In the genomic region with DNA sequence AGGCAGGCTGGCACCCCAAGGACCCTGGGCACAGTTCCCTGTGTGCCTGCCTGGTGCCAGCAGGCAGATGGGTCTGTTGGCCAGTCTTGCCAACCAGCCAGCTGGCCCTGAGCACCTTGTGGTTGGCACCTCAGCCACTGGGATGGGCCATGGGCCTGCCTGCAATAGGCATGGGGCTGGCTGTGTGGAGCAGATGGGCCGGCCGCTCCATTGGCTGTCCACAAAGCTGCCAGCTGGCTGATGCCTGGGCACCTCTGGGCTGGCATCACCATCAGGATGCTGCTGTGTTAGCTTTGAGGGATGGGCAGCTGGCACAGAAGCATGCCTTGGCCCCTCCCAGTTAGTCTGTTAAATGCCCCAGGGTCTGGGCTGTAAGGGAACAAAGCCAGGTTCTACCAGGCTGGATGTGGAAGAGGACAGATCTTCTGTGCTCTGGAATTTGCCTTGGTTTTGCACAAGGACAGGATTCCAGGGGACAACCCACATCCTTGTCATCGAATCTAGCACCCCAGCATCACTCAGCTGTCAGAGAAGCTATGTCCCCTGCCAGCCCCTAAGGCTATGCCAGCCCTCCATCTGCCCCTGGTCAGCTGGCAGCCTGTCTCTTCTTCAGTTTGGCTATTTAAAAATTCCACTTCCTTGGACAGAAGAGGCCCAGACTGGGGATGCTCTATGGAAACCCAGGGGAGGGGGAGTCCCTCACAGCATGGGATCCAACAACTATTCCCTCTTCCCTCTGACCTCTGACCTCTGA, we compare ENCODE assay signal across 12 mouse cellular contexts.
DNase-seq lines count a peak whose midpoint lies in the region; ATAC-seq and TF ChIP-seq lines count a peak whose summit lies in the region.
"Had no signal": no experiment of that assay in that cellular context is flagged by ENCODE, and none has a peak within 500 bp of the region (broad histone marks: within the 10 kb centered on the region; RNA-seq: fewer than 3 reads in every experiment).

No protein-coding gene starts in this region.

- 0 out of 2 replicates have a peak overlapping the region, but pooled peaks have one; percentile 25 for H3K27ac ChIP-seq in hindbrain, embryonic 10.5 days
- H3K27ac ChIP-seq in hindbrain, embryonic 11.5 days (ENCODE audit: low read depth, low read length) = no peak overlapping the region
- H3K27ac ChIP-seq in midbrain, embryonic 13.5 days = no peak overlapping the region
- H3K27ac ChIP-seq in liver, postnatal 0 days (ENCODE audit: low read depth) = no peak overlapping the region
- H3K27ac ChIP-seq: embryonic facial prominence, embryonic 13.5 days; liver, embryonic 14.5 days had no signal

- no peak overlapping the region for H3K9ac ChIP-seq in hindbrain, embryonic 11.5 days (ENCODE audit: low read depth, low read length)
- no peak overlapping the region for H3K9ac ChIP-seq in midbrain, embryonic 13.5 days (replicated peaks)
- H3K9ac ChIP-seq in liver, postnatal 0 days (replicated peaks) = no peak overlapping the region
- H3K9ac ChIP-seq: embryonic facial prominence, embryonic 13.5 days; liver, embryonic 14.5 days had no signal

- H3K27me3 ChIP-seq in hindbrain, embryonic 10.5 days (ENCODE audit: insufficient read depth, poor library complexity, severe bottlenecking) = peaks cover 2% of the 10 kb centered on the region; the same call in 1 of the 2 replicates
- H3K27me3 ChIP-seq in hindbrain, embryonic 11.5 days (ENCODE audit: control insufficient read depth, insufficient read depth, low read length) = no peaks in the 10 kb centered on the region
- no peaks in the 10 kb centered on the region for H3K27me3 ChIP-seq in midbrain, embryonic 13.5 days
- H3K27me3 ChIP-seq in liver, postnatal 0 days (ENCODE audit: insufficient read depth, low read length) = no peaks in the 10 kb centered on the region
- H3K27me3 ChIP-seq: embryonic facial prominence, embryonic 13.5 days had no signal

- WGBS in hindbrain, embryonic 10.5 days = 78% methylated on average over 3 of the region's 3 CpGs
- WGBS in hindbrain, embryonic 11.5 days = 96% methylated on average over 3 of the region's 3 CpGs
- WGBS in midbrain, embryonic 13.5 days = 79% methylated on average over 3 of the region's 3 CpGs
- WGBS in liver, postnatal 0 days (ENCODE audit: insufficient replicate concordance) = 35% methylated on average over 1 of the region's 3 CpGs

- no peak for ATAC-seq in hindbrain, embryonic 11.5 days (ENCODE audit: low FRiP score)
- ATAC-seq in cerebellum, adult (ENCODE audit: insufficient number of reproducible peaks, low FRiP score, low TSS enrichment) = peak; percentile 75
- peak; percentile 68 for ATAC-seq in midbrain, embryonic 13.5 days
- ATAC-seq in liver, postnatal 0 days = no peak
- ATAC-seq in megakaryocyte progenitor cell, adult 5-6 weeks (replicated peaks; ENCODE audit: poor library complexity) = no peak

- no peak for TF ChIP-seq CTCF in liver, postnatal 0 days (IDR thresholded peaks at IDR 0.05; ENCODE audit: low read depth)

- H3K4me1 ChIP-seq in hindbrain, embryonic 10.5 days (replicated peaks) = peaks cover 13% of the 10 kb centered on the region; the same call in 1 of the 2 replicates
- H3K4me1 ChIP-seq in hindbrain, embryonic 11.5 days (replicated peaks; ENCODE audit: control insufficient read depth, insufficient read depth, low read length) = no peaks in the 10 kb centered on the region
- no peaks in the 10 kb centered on the region for H3K4me1 ChIP-seq in midbrain, embryonic 13.5 days (replicated peaks)
- no peaks in the 10 kb centered on the region for H3K4me1 ChIP-seq in liver, postnatal 0 days (ENCODE audit: insufficient read depth)
- H3K4me1 ChIP-seq: embryonic facial prominence, embryonic 13.5 days had no signal

- H3K4me3 ChIP-seq in hindbrain, embryonic 10.5 days = no peak overlapping the region
- no peak overlapping the region for H3K4me3 ChIP-seq in hindbrain, embryonic 11.5 days (ENCODE audit: low read depth, low read length)
- no peak overlapping the region for H3K4me3 ChIP-seq in midbrain, embryonic 13.5 days (replicated peaks)
- H3K4me3 ChIP-seq in liver, postnatal 0 days (ENCODE audit: low read depth, low read length) = no peak overlapping the region
- H3K4me3 ChIP-seq: embryonic facial prominence, embryonic 13.5 days had no signal

- no peak for DNase-seq in hindbrain, embryonic 10.5 days (ENCODE audit: low spot score)
- DNase-seq in hindbrain, embryonic 11.5 days (ENCODE audit: low spot score) = no peak
- peak; percentile 87 to 90 for DNase-seq in cerebellum, postnatal 25 days
- no peak for DNase-seq in liver, postnatal 0 days
- no peak for DNase-seq in ovary, postnatal 36 days (ENCODE audit: low spot score)
- DNase-seq: adrenal gland, postnatal 36 days; kidney, postnatal 14 days had no signal

- H3K9me3 ChIP-seq in hindbrain, embryonic 10.5 days = 0 out of 2 replicates have a peak, but pooled peaks cover 2% of the 10 kb centered on the region
- no peaks in the 10 kb centered on the region for H3K9me3 ChIP-seq in hindbrain, embryonic 11.5 days (ENCODE audit: control insufficient read depth, low read length)
- no peaks in the 10 kb centered on the region for H3K9me3 ChIP-seq in midbrain, embryonic 13.5 days
- no peaks in the 10 kb centered on the region for H3K9me3 ChIP-seq in liver, postnatal 0 days (ENCODE audit: low read length)
- H3K9me3 ChIP-seq: embryonic facial prominence, embryonic 13.5 days had no signal

- TF ChIP-seq EP300 in liver, postnatal 0 days (IDR thresholded peaks at IDR 0.05; ENCODE audit: low read depth) = no peak

- no peaks in the 10 kb centered on the region for H3K36me3 ChIP-seq in hindbrain, embryonic 10.5 days
- no peaks in the 10 kb centered on the region for H3K36me3 ChIP-seq in hindbrain, embryonic 11.5 days (ENCODE audit: control insufficient read depth, insufficient read depth, low read length)
- no peaks in the 10 kb centered on the region for H3K36me3 ChIP-seq in midbrain, embryonic 13.5 days
- no peaks in the 10 kb centered on the region for H3K36me3 ChIP-seq in liver, postnatal 0 days (replicated peaks; ENCODE audit: insufficient read depth, low read length)
- H3K36me3 ChIP-seq: embryonic facial prominence, embryonic 13.5 days had no signal

- no peak overlapping the region for H3K4me2 ChIP-seq in hindbrain, embryonic 11.5 days (replicated peaks; ENCODE audit: low read depth, low read length)
- H3K4me2 ChIP-seq in midbrain, embryonic 13.5 days (replicated peaks) = no peak overlapping the region
- no peak overlapping the region for H3K4me2 ChIP-seq in liver, postnatal 0 days (ENCODE audit: low read depth, low read length)
- H3K4me2 ChIP-seq: embryonic facial prominence, embryonic 13.5 days had no signal

Comparison
In these comparisons a context has a peak if more than half of its experiments do, and no peak if none do; other contexts are left out.
1. DNase-seq: peak in cerebellum, postnatal 25 days (2 of 2); none in hindbrain, embryonic 10.5 days (single experiment), hindbrain, embryonic 11.5 days (single experiment), liver, postnatal 0 days (single experiment) and ovary, postnatal 36 days (single experiment).
2. ATAC-seq: peak in cerebellum, adult (single experiment) and midbrain, embryonic 13.5 days (single experiment); none in hindbrain, embryonic 11.5 days (single experiment), liver, postnatal 0 days (single experiment) and megakaryocyte progenitor cell, adult 5-6 weeks (single experiment).